Mouse (Mus musculus): ENCODE data around the gene Sipa1l1.

Gene Sipa1l1

DNA sequence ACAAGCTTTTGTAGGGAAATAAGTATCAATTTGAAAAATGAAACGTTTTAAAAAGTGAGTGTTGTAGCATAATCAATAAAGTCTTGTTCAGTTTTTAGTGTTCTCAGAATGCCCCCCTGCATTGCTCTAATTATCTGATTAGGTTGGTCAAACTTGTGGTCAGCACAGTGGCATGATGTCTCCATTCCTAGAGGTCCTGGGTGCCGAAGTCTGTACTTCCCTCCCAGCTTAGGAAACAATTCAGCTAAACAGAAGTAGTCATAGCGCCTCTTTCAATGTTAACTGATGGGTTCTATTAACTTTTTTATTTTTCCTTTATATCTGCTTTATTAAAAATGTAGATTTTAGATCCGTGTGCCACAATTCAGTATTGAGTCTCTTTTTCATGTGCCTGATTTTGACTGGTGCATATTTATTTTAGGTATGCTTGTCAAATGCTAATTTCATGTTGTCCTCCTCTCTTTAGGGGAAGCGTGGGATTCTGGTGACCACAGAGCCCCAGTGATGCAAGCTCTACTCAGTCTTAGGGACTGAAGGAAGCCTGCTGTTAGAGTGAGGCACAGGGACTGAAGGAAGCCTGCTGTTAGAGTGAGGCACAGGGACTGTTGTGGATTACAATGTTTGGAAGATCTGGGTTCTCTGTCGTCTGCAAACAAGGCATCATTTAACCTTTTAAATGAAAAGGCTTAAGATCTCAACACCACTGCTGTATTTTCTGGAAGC lies 171.2 kb downstream of the Sipa1l1 start:
- DNase-seq, result no peak

DNA sequence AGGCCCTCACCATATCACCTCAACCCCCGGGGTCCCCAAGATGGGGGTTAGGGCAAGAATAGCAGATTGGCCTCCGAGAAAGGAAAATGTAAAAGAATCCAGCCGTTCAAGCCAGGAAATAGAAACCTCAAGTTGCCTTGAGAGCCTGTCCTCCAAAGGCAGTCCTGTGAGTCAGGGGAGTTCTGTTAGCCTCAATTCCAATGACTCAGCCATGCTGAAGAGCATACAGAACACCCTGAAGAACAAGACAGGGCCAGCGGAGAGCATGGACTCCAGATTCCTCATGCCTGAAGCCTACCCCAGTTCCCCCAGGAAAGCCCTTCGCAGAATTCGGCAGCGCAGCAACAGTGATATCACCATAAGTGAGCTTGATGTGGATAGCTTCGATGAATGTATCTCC lies 172.1 kb downstream of the Sipa1l1 start:
- DNase-seq, result no peak

DNA sequence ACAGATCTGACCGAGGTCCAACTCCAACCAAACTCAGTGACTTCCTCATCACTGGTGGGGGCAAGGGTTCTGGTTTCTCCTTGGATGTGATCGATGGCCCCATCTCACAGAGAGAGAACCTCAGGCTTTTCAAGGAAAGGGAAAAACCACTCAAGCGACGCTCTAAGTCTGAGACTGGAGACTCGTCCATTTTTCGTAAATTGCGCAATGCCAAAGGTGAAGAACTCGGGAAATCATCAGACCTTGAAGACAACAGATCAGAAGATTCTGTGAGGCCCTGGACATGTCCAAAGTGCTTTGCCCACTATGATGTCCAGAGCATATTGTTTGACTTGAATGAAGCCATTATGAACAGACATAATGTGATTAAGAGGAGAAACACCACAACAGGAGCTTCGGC lies 172.6 kb downstream of the Sipa1l1 start:
- DNase-seq, result no peak

- DNase-seq, result no peak
Measured at GRCm38 (mm10) chr12:82350082-82350481, 181.0 kb downstream of the Sipa1l1 start.

GRCm38 (mm10) chr12:82350891-82351290 lies 181.8 kb downstream of the Sipa1l1 start:
- DNase-seq, result peak; percentile 57

DNA sequence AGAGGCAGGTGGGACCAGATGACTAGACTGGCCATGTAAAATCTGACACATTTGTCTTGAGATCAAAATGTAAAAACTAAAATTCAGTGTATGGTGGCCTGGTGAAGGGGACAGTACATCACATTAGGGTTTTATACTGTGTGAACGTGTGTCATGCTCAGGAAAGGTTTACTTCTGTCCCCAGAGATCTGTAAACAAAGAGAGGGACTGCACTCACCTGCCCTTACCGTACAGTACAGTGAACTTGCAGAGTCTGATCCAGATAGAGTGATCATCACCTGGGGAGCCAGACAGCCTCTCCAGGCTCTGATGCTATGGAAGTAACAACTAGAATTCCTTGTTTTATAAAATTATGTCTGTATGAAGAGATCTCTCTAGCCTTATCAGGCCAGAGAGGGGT lies 184.5 kb downstream of the Sipa1l1 start:
- no peak for DNase-seq

DNA sequence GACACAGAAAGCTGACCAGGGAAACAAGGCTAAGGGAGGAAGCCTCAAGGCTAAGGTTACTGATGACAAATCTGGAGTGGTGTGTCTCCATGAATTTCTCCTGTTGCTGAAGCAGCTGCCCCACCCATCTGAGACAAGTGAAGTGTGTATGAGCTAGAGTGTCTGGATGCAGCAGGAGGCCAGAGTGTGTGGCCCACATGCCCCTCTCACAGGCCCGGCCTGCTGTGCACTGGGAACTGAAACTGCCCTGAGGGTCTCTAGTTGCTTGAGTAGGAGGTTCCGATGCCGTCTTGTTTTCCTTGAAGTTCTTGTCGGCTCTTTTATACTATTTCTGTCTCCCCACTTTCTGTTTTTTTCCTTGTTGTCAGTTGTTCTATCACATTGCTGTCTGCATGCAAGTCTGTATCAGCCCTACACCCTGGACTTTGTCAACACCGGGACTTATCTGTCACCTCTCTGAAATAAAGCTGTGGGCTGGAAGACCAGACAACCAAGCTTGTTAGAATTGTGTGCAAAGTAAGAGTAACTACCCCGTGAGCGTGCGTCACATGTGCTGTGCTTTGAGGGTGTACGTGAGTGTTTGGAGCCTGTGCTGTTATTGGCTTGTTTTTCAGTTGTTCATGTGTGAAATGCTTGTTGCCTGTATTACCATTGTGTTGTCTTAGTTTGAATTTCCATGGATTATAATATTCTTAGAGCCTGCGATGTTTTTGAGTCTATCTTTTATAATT lies 186.5 kb downstream of the Sipa1l1 start:
- DNase-seq, result no peak

- DNase-seq, result no peak
Measured at GRCm38 (mm10) chr12:82356476-82356875, 187.4 kb downstream of the Sipa1l1 start.

- no peak for DNase-seq
Measured at GRCm38 (mm10) chr12:82357431-82357830, 188.3 kb downstream of the Sipa1l1 start.

DNA sequence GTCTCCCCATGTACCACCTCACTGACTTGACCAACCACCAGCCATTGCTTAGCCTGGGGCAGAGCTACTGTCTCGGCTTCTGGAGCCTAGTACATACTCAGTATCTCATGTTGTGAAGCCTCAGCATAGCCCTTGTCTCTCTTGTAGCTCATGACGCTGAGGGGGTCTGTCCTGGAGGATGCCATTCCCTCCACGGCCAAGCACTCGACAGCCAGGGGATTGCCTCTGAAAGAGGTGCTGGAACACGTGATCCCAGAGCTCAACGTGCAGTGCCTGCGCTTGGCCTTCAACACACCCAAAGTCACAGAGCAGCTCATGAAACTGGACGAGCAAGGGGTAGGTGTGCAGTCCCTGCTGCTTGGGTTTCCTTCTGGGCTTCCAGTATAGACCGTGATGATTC lies 193.7 kb downstream of the Sipa1l1 start:
- no peak for DNase-seq

DNA sequence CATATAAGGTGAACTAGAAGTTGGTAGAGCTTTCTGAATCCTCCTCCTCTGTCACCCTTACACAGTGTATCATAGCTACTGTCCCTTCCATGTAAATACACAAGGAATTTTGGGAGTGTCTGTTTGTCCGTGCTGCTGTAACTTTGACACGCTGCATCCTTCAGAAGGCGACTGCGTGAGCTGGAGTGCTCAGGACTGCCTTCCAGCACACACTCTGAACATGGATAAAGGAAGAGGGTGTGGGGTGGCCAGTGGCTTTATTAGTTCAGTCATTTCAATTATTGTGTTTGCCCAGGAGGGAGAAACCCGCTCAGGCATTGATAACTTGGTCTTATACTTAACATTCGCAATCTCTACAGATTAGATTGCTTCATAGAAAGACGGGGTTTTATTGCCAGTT lies 195.1 kb downstream of the Sipa1l1 start:
- no peak for DNase-seq

GRCm38 (mm10) chr12:82365276-82365875 lies 196.3 kb downstream of the Sipa1l1 start:
- no peak for DNase-seq

- no peak for DNase-seq
Measured at GRCm38 (mm10) chr12:82366754-82367153, 197.6 kb downstream of the Sipa1l1 start.

- no peak for DNase-seq
Measured at GRCm38 (mm10) chr12:82367345-82367744, 198.2 kb downstream of the Sipa1l1 start.

- no peak for DNase-seq
Measured at GRCm38 (mm10) chr12:82367986-82368385, 198.9 kb downstream of the Sipa1l1 start.

DNA sequence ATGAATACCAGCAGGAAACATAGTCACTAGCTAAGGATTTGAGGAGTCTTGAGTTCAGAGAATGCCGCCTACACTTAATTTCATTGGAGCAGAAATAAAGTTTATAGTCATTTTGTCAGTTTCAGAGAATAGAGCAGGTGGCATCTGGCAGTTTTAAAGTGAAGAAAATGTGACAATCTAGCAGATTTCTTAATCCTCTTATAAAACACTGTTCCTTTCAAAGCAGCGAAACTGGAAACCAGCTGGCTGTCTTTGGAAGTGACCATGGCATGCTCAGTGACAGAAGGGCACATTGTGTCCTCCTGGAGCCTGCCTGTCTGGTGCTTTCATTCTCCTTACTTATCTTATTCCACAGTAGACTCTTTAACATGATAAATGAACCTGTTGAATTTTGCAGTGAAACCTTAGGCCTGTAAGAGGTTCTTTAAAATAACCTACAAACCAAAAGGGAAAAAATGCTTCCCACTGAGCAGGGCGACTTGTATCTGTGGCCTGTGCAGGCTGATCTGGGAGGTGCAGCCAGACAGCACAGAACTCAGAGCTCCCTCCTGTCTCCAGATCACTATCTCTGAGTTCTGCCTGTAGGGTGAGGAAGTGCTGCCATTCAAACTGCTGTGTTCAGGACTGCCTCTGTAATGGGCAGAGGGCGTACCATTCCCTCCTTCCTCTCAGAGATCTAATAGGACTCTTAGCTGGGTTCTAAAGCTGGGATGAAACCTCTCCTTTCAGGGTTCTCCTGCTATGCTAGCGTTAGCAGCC lies 200.5 kb downstream of the Sipa1l1 start:
- DNase-seq, result no peak

GRCm38 (mm10) chr12:82371266-82371665 lies 202.1 kb downstream of the Sipa1l1 start:
- no peak for DNase-seq

DNA sequence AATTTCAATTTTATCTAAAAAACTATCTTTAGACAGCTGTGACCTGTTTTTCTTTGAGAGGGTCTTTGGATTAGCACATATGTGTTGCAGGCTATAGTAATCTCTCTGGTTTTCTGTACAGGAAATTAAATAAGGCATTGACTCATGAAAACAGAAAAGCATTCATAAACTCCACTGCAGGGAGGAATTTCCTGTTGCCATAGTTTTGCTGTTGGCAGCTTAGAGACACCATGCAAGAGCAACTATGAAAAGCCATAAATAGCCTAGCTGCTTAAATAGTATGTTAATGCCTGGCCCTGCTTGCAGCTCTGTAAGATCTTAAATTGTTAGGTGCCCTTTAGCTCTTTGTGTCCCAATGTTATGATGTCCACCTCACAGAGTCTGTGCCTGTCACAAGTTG lies 204.9 kb downstream of the Sipa1l1 start:
- DNase-seq, result no peak

DNA sequence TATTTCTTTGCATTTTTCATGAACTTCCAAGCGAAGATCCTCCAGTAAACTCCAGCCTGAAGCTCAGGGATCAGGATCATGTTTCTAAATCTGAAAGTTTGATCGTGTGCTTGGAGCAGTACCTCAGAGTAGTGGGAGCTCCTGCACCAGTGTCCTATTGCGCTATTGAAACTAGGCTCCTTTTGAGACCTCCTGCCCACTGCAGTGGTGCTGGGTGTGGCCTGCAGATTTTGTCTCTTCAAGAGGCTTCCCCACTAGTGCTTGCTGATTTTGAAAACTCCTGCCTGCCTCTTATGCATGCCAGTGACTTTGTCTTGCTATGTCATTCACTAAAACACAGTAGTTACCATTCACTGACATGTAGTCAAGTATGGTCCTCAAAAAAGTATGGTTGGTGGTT lies 213.8 kb downstream of the Sipa1l1 start:
- no peak for DNase-seq

- no peak for DNase-seq
Measured at GRCm38 (mm10) chr12:82384719-82385118, 215.6 kb downstream of the Sipa1l1 start.

- DNase-seq, result no peak
Measured at GRCm38 (mm10) chr12:82387042-82387441, 217.9 kb downstream of the Sipa1l1 start.

DNA sequence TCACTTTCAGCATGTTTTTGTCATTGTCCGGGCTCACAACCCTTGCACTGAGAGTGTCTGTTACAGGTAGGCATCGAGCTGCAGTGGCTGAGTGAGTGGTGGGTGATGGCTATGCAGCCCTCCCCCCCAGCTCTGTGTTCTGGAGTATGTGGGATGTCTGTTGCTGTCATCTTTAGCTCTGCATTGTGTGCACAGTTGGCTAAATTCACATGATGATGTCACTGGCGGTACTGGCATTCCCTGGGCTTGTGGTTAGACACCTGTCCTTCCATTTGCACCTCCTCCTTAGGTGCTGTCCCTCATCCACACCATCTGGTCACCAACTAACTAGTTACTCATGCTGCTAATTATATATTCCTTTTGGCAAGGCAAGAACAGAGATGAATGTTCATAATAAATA lies 218.5 kb downstream of the Sipa1l1 start:
- no peak for DNase-seq

DNA sequence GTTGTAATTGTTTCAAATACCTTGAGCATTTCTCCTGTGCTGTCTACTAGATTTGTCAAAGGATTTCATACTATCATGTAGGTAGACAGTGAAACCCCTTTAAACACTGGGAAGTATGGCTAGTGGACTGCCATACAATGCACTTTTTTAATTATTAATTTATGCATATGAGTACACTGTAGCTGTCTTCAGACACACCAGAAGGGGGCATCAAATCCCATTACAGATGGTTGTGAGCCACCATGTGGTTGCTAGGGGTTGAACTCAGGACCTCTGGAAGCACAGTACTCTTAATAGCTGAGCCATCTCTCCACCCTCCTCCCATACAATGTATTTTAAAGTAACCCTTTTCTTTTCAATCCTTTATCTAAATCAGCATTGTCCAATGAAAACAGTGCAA lies 219.0 kb downstream of the Sipa1l1 start:
- DNase-seq, result no peak

All from kidney, postnatal 10 days (tissue).